Mouse (Mus musculus) midbrain, embryonic 11.5 days (tissue): ENCODE measurements around the gene Oprm1. TPM values are rescaled to one million over a fixed set of nuclear protein-coding genes. Genes with fewer than 3 reads are reported as not detected.
A peak's percentile ranks its signal among the peaks of the same experiment; 100 is the strongest.
"Not testable (repeated sequence)": the region's sequence is repeated elsewhere in the genome, so short reads cannot be mapped to it uniquely, and the experiment has no call there.

Experiments
- ATAC-seq: fragments of 200-750 bp; cut with Nextera tagmentation; 2 replicates; pipeline ENCODE4 v1.8.0; 2017; ENCODE audit warnings: moderate TSS enrichment, moderate library complexity; ENCODE audit not compliant: low FRiP score
- DNase-seq: peaks from one replicate; pipeline ENCODE4 v3.0.0; 2015; ENCODE audit warnings: low spot score; ENCODE audit errors: missing footprints
- H3K27ac ChIP-seq: fragments of 300-500 bp; sonication (generic); 2 replicates; pipeline ENCODE4 v1.5.1; 2014; ENCODE audit warnings: low read depth, low read length
- H3K27me3 ChIP-seq: fragments of 300-500 bp; sonication (generic); 2 replicates; pipeline ENCODE4 v1.6.1; 2014; ENCODE audit warnings: mild to moderate bottlenecking, low read length, moderate library complexity, mixed read lengths; ENCODE audit not compliant: control insufficient read depth, insufficient read depth
- H3K36me3 ChIP-seq: fragments of 300-500 bp; sonication (generic); 2 replicates; pipeline ENCODE4 v1.6.1; 2014; ENCODE audit warnings: mild to moderate bottlenecking, low read length, moderate library complexity, mixed read lengths; ENCODE audit not compliant: control insufficient read depth, insufficient read depth
- H3K4me1 ChIP-seq: fragments of 300-500 bp; sonication (generic); 2 replicates; pipeline ENCODE4 v1.6.1; 2014; ENCODE audit warnings: low read length; ENCODE audit not compliant: control insufficient read depth, insufficient read depth
- H3K4me2 ChIP-seq: fragments of 300-500 bp; sonication (generic); 2 replicates; pipeline ENCODE4 v1.6.1; 2014; ENCODE audit warnings: mild to moderate bottlenecking, moderate library complexity
- H3K4me3 ChIP-seq: fragments of 300-500 bp; sonication (generic); 2 replicates; pipeline ENCODE4 v1.5.1; 2014; ENCODE audit warnings: low read depth, low read length
- H3K9ac ChIP-seq: fragments of 300-500 bp; sonication (generic); 2 replicates; pipeline ENCODE4 v1.6.1; 2014; ENCODE audit warnings: low read length
- H3K9me3 ChIP-seq: fragments of 300-500 bp; sonication (generic); 2 replicates; pipeline ENCODE4 v1.6.1; 2016; ENCODE audit warnings: low read length; ENCODE audit not compliant: control insufficient read depth
- WGBS: fragments of 180-500 bp; shearing (Covaris S2); extraction: QIAGEN DNeasy Blood & Tissue Kit; methylation state at CpG from one replicate; pipeline ENCODE4 v1.1.7; 2014; 5-methylcytosine and 5-hydroxymethylcytosine counted together
- polyA plus RNA-seq: library from polyadenylated mRNA; unstranded; fragments of >200 nt; fragmentation: Nextera tagmentation; extraction: Ambion mirVana; gene quantifications from 2 replicates; pipeline ENCODE4 v1.2.1, GENCODE M21; 2014

The Oprm1 gene
- polyA plus RNA-seq, 1 experiment from 2014 or later: 0.11 TPM

GRCm38 (mm10) chr10:7003898-7004297 is 245.6 kb downstream of the Oprm1 start:
- not testable (repeated sequence) for DNase-seq, H3K27me3 ChIP-seq, H3K27ac ChIP-seq, ATAC-seq, H3K4me3 ChIP-seq, H3K4me2 ChIP-seq, H3K36me3 ChIP-seq, H3K9ac ChIP-seq, H3K9me3 ChIP-seq, H3K4me1 ChIP-seq

GRCm38 (mm10) chr10:7004980-7005538 is 246.8 kb downstream of the Oprm1 start:
- Histone ChIP-seq H3K9ac (no peak overlapping the region), H3K4me2 (no peak overlapping the region), H3K4me3 (no peak overlapping the region), H3K9me3 (no peaks in the 10 kb centered on the region), H3K36me3 (no peaks in the 10 kb centered on the region), H3K27ac (no peak overlapping the region), H3K27me3 (no peaks in the 10 kb centered on the region), H3K4me1 (no peaks in the 10 kb centered on the region)
- DNase-seq (no peak), ATAC-seq (no peak)
- WGBS: 65% methylated on average over 5 of the region's 5 CpGs

GRCm38 (mm10) chr10:7010543-7010942 is 252.2 kb downstream of the Oprm1 start:
- no peaks in the 10 kb centered on the region for H3K4me1 ChIP-seq
- no peak overlapping the region for H3K27ac ChIP-seq
- H3K36me3 ChIP-seq: no peaks in the 10 kb centered on the region
- H3K4me2 ChIP-seq: no peak overlapping the region
- H3K27me3 ChIP-seq: no peaks in the 10 kb centered on the region
- no peak overlapping the region for H3K9ac ChIP-seq
- no peak for ATAC-seq
- WGBS: 87% methylated on average over 8 of the region's 8 CpGs
- no peak overlapping the region for H3K4me3 ChIP-seq
- no peak for DNase-seq
- H3K9me3 ChIP-seq: no peaks in the 10 kb centered on the region

GRCm38 (mm10) chr10:7015199-7015598 is 256.9 kb downstream of the Oprm1 start:
- H3K9me3 ChIP-seq: no peaks in the 10 kb centered on the region
- H3K4me1 ChIP-seq: no peaks in the 10 kb centered on the region
- DNase-seq: no peak
- H3K36me3 ChIP-seq: no peaks in the 10 kb centered on the region
- H3K9ac ChIP-seq: no peak overlapping the region
- H3K4me3 ChIP-seq: no peak overlapping the region
- H3K27me3 ChIP-seq: no peaks in the 10 kb centered on the region
- ATAC-seq: no peak
- 54% methylated on average over 1 of the region's 1 CpGs for WGBS
- H3K4me2 ChIP-seq: no peak overlapping the region
- H3K27ac ChIP-seq: no peak overlapping the region

GRCm38 (mm10) chr10:7019781-7020386 is 261.6 kb downstream of the Oprm1 start:
- no peak overlapping the region for H3K4me3 ChIP-seq
- no peaks in the 10 kb centered on the region for H3K9me3 ChIP-seq
- H3K9ac ChIP-seq: no peak overlapping the region
- H3K27me3 ChIP-seq: no peaks in the 10 kb centered on the region
- no peak for DNase-seq
- 77% methylated on average over 7 of the region's 7 CpGs for whole genome bisulfite sequencing
- H3K36me3 ChIP-seq: no peaks in the 10 kb centered on the region
- H3K27ac ChIP-seq: no peak overlapping the region
- H3K4me1 ChIP-seq: no peaks in the 10 kb centered on the region
- ATAC-seq: no peak
- H3K4me2 ChIP-seq: no peak overlapping the region

GRCm38 (mm10) chr10:7020551-7020950 is 262.2 kb downstream of the Oprm1 start:
- ATAC-seq: no peak
- no peaks in the 10 kb centered on the region for H3K27me3 ChIP-seq
- H3K9me3 ChIP-seq: no peaks in the 10 kb centered on the region
- no peak overlapping the region for H3K27ac ChIP-seq
- WGBS: 91% methylated on average over 9 of the region's 9 CpGs
- H3K36me3 ChIP-seq: no peaks in the 10 kb centered on the region
- H3K4me2 ChIP-seq: no peak overlapping the region
- H3K4me3 ChIP-seq: no peak overlapping the region
- no peaks in the 10 kb centered on the region for H3K4me1 ChIP-seq
- H3K9ac ChIP-seq: no peak overlapping the region
- no peak for DNase-seq

GRCm38 (mm10) chr10:7025028-7025427 is 266.7 kb downstream of the Oprm1 start:
- ATAC-seq: no peak
- Histone ChIP-seq H3K27me3 (no peaks in the 10 kb centered on the region), H3K9me3 (no peaks in the 10 kb centered on the region), H3K27ac (no peak overlapping the region), H3K4me3 (no peak overlapping the region), H3K4me2 (no peak overlapping the region), H3K9ac (no peak overlapping the region), H3K36me3 (no peaks in the 10 kb centered on the region), H3K4me1 (no peaks in the 10 kb centered on the region)
- DNase-seq: no peak
- 84% methylated on average over 1 of the region's 1 CpGs for WGBS

GRCm38 (mm10) chr10:7033459-7033858 is 275.2 kb downstream of the Oprm1 start:
- Histone ChIP-seq H3K4me3 (no peak overlapping the region), H3K9me3 (no peaks in the 10 kb centered on the region), H3K9ac (no peak overlapping the region), H3K4me1 (no peaks in the 10 kb centered on the region), H3K4me2 (no peak overlapping the region), H3K27me3 (no peaks in the 10 kb centered on the region), H3K36me3 (no peaks in the 10 kb centered on the region), H3K27ac (no peak overlapping the region)
- WGBS: 89% methylated on average over 2 of the region's 2 CpGs
- no peak for DNase-seq
- ATAC-seq: no peak

GRCm38 (mm10) chr10:7035547-7035946 is 277.2 kb downstream of the Oprm1 start:
- 84% methylated on average over 12 of the region's 12 CpGs for WGBS
- no peak overlapping the region for H3K4me3 ChIP-seq
- no peaks in the 10 kb centered on the region for H3K4me1 ChIP-seq
- DNase-seq: no peak
- peak; percentile 50; the same call in 1 of the 2 replicates for ATAC-seq
- H3K36me3 ChIP-seq: no peaks in the 10 kb centered on the region
- no peak overlapping the region for H3K4me2 ChIP-seq
- no peak overlapping the region for H3K9ac ChIP-seq
- no peaks in the 10 kb centered on the region for H3K27me3 ChIP-seq
- no peaks in the 10 kb centered on the region for H3K9me3 ChIP-seq
- no peak overlapping the region for H3K27ac ChIP-seq
